Mouse (Mus musculus): ENCODE measurements around the gene Rnf212b. TPM values are rescaled to one million over a fixed set of nuclear protein-coding genes. Genes with fewer than 3 reads are reported as not detected.

The Rnf212b gene
- polyA plus RNA-seq, 1 experiment from 2014 or later = not detected

DNA sequence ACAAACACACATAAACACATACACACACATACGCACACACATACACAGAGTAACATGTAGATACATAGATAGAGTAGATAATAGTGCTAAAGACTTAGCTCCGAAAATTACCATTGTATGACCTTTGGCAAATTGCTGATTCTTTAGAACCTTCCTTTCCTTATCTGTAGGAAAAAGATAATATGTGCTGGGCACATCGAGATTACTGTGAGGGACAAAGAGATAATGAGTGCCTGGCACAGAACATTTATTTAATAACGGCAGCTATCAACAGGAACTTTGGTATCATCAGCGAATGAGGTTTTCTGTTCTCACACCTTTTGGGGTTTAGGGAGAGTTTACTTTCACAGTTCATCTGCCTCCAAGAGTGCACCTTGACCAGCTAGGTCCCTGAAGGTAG is 37.2 kb upstream of the Rnf212b start:
- 72% methylated on average over 5 of the region's 5 CpGs for WGBS
- H3K9ac ChIP-seq (ENCODE audit: low read length) = no peak overlapping the region
- H3K9me3 ChIP-seq (ENCODE audit: control insufficient read depth, low read length) = no peaks in the 10 kb centered on the region
- peaks cover 8% of the 10 kb centered on the region; the same call in 1 of the 2 replicates for H3K27me3 ChIP-seq (ENCODE audit: control insufficient read depth, insufficient read depth, low read length)
- H3K4me1 ChIP-seq (ENCODE audit: control insufficient read depth in 2 of 2, insufficient read depth in 2 of 2, low read length in 2 of 2) = peaks cover 10 to 12% of the 10 kb centered on the region in 2 experiments; a peak in 3 of 4 replicates
- ATAC-seq (ENCODE audit: insufficient number of reproducible peaks, insufficient read depth, low FRiP score, low read depth) = no peak
- H3K36me3 ChIP-seq (ENCODE audit: control insufficient read depth, insufficient read depth, low read length) = no peaks in the 10 kb centered on the region
- no peak overlapping the region for H3K4me2 ChIP-seq (ENCODE audit: low read length)
- H3K4me3 ChIP-seq (ENCODE audit: control insufficient read depth in 1 of 2, insufficient read depth in 1 of 2, low read depth in 1 of 2, low read length in 2 of 2) = no peak overlapping the region
- H3K27ac ChIP-seq (replicated peaks in 1 of 2; ENCODE audit: control insufficient read depth in 1 of 2, insufficient read depth in 1 of 2, low read depth in 2 of 2, low read length in 2 of 2) = no peak overlapping the region

DNA sequence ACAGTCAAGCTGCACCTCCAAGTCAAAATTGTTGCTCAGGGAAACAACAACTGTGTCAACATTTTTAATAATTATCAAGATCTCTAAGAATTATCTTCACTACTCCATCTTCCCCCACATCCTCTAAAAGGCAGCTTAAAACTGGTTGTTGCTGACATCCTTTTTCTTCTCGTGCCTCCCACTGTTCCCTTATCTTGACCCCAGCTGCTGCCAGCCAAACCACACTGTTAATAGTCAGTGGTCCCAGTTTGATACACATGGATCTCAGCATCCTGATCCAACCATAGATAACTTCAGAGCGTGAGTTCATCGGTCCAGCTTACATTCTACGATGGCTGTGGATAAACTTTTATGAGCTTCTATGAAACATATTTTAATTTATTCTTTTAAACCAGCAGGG is 36.0 kb upstream of the Rnf212b start:
- H3K27me3 ChIP-seq (ENCODE audit: control insufficient read depth, insufficient read depth, low read length) = peaks cover 8% of the 10 kb centered on the region; the same call in 1 of the 2 replicates
- no peak overlapping the region for H3K9ac ChIP-seq (ENCODE audit: low read length)
- no peak overlapping the region for H3K27ac ChIP-seq (replicated peaks in 1 of 2; ENCODE audit: control insufficient read depth in 1 of 2, insufficient read depth in 1 of 2, low read depth in 2 of 2, low read length in 2 of 2)
- H3K4me1 ChIP-seq (ENCODE audit: control insufficient read depth in 2 of 2, insufficient read depth in 2 of 2, low read length in 2 of 2) = peaks cover 5 to 7% of the 10 kb centered on the region in 2 experiments; a peak in 2 of 4 replicates
- 69% methylated on average over 4 of the region's 4 CpGs for WGBS
- no peaks in the 10 kb centered on the region for H3K36me3 ChIP-seq (ENCODE audit: control insufficient read depth, insufficient read depth, low read length)
- H3K4me2 ChIP-seq (ENCODE audit: low read length) = no peak overlapping the region
- no peaks in the 10 kb centered on the region for H3K9me3 ChIP-seq (ENCODE audit: control insufficient read depth, low read length)
- no peak for ATAC-seq (ENCODE audit: insufficient number of reproducible peaks, insufficient read depth, low FRiP score, low read depth)
- H3K4me3 ChIP-seq (ENCODE audit: control insufficient read depth in 1 of 2, insufficient read depth in 1 of 2, low read depth in 1 of 2, low read length in 2 of 2) = no peak overlapping the region

DNA sequence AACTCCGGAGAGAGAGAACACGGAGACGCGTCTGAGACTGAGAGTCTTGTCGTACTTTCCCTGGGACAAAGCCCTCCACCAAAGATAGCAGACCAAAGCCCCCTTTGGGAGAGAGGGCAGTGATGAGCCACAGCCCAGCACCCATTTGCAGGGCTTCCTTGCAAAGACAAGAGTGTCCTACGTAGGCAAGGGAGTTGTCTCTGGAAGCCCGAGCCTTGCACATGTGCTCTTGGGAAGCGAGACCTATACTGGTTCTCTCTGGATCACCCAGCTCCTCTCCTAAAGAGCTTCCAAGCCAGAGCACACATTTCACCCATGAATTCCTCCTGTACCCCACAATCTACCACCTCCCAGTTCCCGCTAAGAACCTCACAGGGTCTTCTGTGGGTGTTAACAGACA is 33.9 kb upstream of the Rnf212b start:
- no peak overlapping the region for H3K27ac ChIP-seq (replicated peaks in 1 of 2; ENCODE audit: control insufficient read depth in 1 of 2, insufficient read depth in 1 of 2, low read depth in 2 of 2, low read length in 2 of 2)
- H3K9me3 ChIP-seq (ENCODE audit: control insufficient read depth, low read length) = no peaks in the 10 kb centered on the region
- no peak overlapping the region; a peak in 1 of 4 replicates for H3K4me3 ChIP-seq (ENCODE audit: control insufficient read depth in 1 of 2, insufficient read depth in 1 of 2, low read depth in 1 of 2, low read length in 2 of 2)
- no peak for ATAC-seq (ENCODE audit: insufficient number of reproducible peaks, insufficient read depth, low FRiP score, low read depth)
- H3K4me2 ChIP-seq (ENCODE audit: low read length) = peak overlapping the region; percentile 90; the same call in 1 of the 2 replicates
- no peaks in the 10 kb centered on the region for H3K36me3 ChIP-seq (ENCODE audit: control insufficient read depth, insufficient read depth, low read length)
- peaks cover 5 to 7% of the 10 kb centered on the region in 2 experiments; a peak in 2 of 4 replicates for H3K4me1 ChIP-seq (ENCODE audit: control insufficient read depth in 2 of 2, insufficient read depth in 2 of 2, low read length in 2 of 2)
- WGBS = 89% methylated on average over 9 of the region's 9 CpGs
- peaks cover 8% of the 10 kb centered on the region; the same call in 1 of the 2 replicates for H3K27me3 ChIP-seq (ENCODE audit: control insufficient read depth, insufficient read depth, low read length)
- H3K9ac ChIP-seq (ENCODE audit: low read length) = no peak overlapping the region

DNA sequence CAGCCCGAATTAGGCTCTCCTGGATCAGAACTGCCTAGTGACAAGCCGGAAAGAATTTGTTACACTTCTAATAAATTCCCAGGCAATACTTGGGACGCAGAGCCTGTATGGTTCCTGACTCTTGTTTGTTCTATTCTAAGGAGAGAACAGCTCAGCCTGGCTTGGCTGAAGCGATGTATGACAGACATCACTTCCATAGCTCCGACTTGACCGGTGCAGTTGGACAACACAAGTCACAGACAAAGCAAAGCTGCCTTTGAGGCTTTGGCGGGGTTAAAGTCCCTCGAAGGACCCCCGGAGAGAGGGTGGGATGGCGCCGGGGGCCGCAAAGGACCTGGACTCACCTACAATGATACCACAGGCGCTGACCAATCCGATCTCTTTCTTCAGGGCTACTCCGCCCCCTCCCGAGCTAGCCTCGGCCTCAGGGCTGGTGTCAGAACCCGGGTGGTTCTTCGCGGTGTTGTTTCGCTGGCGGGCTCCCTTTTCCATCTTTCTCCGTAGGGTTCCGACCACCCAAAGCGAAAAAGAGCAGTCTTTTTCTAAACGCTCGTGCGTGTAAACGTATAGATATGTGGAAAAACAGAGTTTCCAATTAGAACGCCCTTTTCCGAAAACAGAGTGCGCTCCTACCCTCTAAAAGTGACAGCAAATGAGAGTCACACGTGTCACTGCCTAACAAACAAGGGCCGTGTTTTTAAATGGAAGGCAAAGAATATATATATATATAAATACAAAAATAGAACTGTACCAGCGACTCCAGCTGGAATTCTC is 32.9 kb upstream of the Rnf212b start:
- 3% methylated on average over 35 of the region's 35 CpGs for WGBS
- ATAC-seq (ENCODE audit: insufficient number of reproducible peaks, insufficient read depth, low FRiP score, low read depth) = 0 out of 2 replicates have a peak, but pooled peaks have one; percentile 49
- 0 out of 4 replicates have a peak overlapping the region, but pooled peaks of 1 of the 2 experiments have one; percentile 43 for H3K27ac ChIP-seq (replicated peaks in 1 of 2; ENCODE audit: control insufficient read depth in 1 of 2, insufficient read depth in 1 of 2, low read depth in 2 of 2, low read length in 2 of 2)

DNA sequence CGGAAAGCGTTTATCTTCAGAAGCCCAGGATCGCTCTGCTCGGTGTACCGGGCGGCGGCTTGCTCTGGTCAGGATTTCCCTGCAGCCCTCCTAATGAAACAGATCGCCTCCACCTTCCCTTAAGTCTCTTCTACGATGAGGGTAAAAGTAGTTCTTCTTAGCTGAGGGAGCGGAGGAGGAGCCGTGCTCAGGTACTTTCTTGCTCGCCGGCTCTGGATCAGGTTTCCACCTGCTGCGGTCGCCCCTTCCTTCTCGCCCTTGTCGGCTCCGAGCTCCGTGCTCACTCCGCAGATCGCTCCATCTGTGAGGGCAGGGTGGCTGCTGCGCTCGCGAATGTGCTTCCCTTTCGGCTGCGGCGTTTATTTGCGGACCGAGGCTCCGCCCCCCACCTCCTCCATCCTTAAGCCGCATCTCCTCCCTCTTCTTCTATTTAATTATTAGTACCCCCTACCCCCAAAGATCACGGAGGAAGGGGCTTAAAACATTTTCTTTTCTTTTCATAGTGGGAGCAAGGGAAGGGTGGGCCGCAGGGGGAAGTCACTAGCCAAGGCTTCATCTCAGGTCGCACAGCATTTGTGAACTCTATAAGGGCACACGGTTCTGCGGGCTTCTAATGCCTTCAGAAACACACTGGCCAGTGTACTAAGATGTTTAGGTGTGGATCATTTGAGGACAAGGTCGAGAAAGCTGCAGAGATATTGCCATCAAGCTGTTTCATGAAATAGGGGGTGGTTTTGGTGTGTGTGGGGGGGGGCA is 32.2 kb upstream of the Rnf212b start, which contains the start of gene Slc7a8:
Gene Slc7a8 (minus strand): TSS at position 337 of the 756 bp plus-strand sequence.
- Histone ChIP-seq H3K4me3 (ENCODE audit: control insufficient read depth in 1 of 2, insufficient read depth in 1 of 2, low read depth in 1 of 2, low read length in 2 of 2) (peak within 1 kb of the TSS; percentile 56 to 58), H3K27me3 (ENCODE audit: control insufficient read depth, insufficient read depth, low read length) (peaks cover 8% of the 10 kb centered on the region; the same call in 1 of the 2 replicates), H3K9me3 (ENCODE audit: control insufficient read depth, low read length) (no peaks in the 10 kb centered on the region), H3K4me1 (ENCODE audit: control insufficient read depth in 2 of 2, insufficient read depth in 2 of 2, low read length in 2 of 2) (peaks cover 5 to 13% of the 10 kb centered on the region in 2 experiments; a peak in 2 of 4 replicates), H3K9ac (ENCODE audit: low read length) (peak within 1 kb of the TSS; percentile 70), H3K27ac (replicated peaks in 1 of 2; ENCODE audit: control insufficient read depth in 1 of 2, insufficient read depth in 1 of 2, low read depth in 2 of 2, low read length in 2 of 2) (peak within 1 kb of the TSS; percentile 24 to 43; a peak in 1 of 4 replicates), H3K4me2 (ENCODE audit: low read length) (peak within 1 kb of the TSS; percentile 90), H3K36me3 (ENCODE audit: control insufficient read depth, insufficient read depth, low read length) (no peaks in the 10 kb centered on the region)
- ATAC-seq (ENCODE audit: insufficient number of reproducible peaks, insufficient read depth, low FRiP score, low read depth) = no peak
- 3% methylated on average over 37 of the region's 37 CpGs for WGBS

More for the DNA sequence above, 32.9 kb upstream of the Rnf212b start:
- Histone ChIP-seq H3K4me1 (ENCODE audit: control insufficient read depth in 2 of 2, insufficient read depth in 2 of 2, low read length in 2 of 2) (peaks cover 5 to 8% of the 10 kb centered on the region in 2 experiments; a peak in 2 of 4 replicates), H3K27me3 (ENCODE audit: control insufficient read depth, insufficient read depth, low read length) (peaks cover 8% of the 10 kb centered on the region; the same call in 1 of the 2 replicates), H3K9me3 (ENCODE audit: control insufficient read depth, low read length) (no peaks in the 10 kb centered on the region), H3K9ac (ENCODE audit: low read length) (peak overlapping the region; percentile 70), H3K36me3 (ENCODE audit: control insufficient read depth, insufficient read depth, low read length) (no peaks in the 10 kb centered on the region), H3K4me3 (ENCODE audit: control insufficient read depth in 1 of 2, insufficient read depth in 1 of 2, low read depth in 1 of 2, low read length in 2 of 2) (peak overlapping the region; percentile 56 to 58), H3K4me2 (ENCODE audit: low read length) (peak overlapping the region; percentile 90)

DNA sequence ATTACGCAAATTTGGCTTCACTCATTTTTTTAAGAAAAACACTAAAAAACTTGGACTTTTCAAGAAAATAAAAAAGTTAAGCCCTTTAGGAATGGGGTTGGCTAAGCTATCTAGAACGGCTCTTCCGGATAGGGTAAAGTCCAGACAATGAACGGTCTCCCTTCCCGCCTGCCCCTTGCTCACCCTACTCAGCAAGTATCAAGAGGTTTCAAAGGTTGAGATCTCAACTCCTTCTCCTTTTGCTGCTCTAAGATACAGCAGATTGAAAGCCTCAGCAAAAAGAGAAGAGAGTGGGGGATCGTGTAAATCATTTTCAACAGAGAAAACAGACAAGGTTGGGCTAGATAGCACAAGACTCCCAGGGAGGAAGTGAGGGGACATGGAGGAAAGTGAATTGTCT is 31.0 kb upstream of the Rnf212b start:
- H3K36me3 ChIP-seq (ENCODE audit: control insufficient read depth, insufficient read depth, low read length) = no peaks in the 10 kb centered on the region
- H3K9me3 ChIP-seq (ENCODE audit: control insufficient read depth, low read length) = no peaks in the 10 kb centered on the region
- H3K9ac ChIP-seq (ENCODE audit: low read length) = no peak overlapping the region
- WGBS = 85% methylated on average over 6 of the region's 6 CpGs
- H3K27ac ChIP-seq (replicated peaks in 1 of 2; ENCODE audit: control insufficient read depth in 1 of 2, insufficient read depth in 1 of 2, low read depth in 2 of 2, low read length in 2 of 2) = no peak overlapping the region
- no peak for ATAC-seq (ENCODE audit: insufficient number of reproducible peaks, insufficient read depth, low FRiP score, low read depth)
- no peak overlapping the region for H3K4me2 ChIP-seq (ENCODE audit: low read length)
- H3K4me1 ChIP-seq (ENCODE audit: control insufficient read depth in 2 of 2, insufficient read depth in 2 of 2, low read length in 2 of 2) = peaks cover 5 to 14% of the 10 kb centered on the region in 2 experiments; a peak in 2 of 4 replicates
- H3K27me3 ChIP-seq (ENCODE audit: control insufficient read depth, insufficient read depth, low read length) = peaks cover 4% of the 10 kb centered on the region; the same call in 1 of the 2 replicates
- H3K4me3 ChIP-seq (ENCODE audit: control insufficient read depth in 1 of 2, insufficient read depth in 1 of 2, low read depth in 1 of 2, low read length in 2 of 2) = no peak overlapping the region

DNA sequence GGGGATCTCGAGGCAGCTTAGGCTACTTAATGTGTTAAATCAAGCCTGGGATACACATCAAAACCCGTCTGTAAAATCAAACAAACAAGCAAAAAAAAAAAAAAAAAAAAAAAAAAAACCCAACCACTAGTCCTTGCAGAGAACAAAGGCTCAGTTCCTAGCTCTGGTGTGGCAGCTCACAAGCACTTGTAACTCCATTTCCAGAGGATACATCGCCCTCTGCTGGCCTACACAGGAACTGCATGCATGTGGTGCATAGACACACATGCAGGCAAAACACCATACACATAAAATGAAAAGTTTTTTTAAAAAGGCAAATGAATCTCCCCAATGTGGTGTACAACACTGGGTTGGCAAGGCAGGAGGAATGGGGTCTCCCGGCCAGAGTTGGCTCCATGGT is 28.0 kb upstream of the Rnf212b start:
- no peak for ATAC-seq (ENCODE audit: insufficient number of reproducible peaks, insufficient read depth, low FRiP score, low read depth)
- Histone ChIP-seq H3K36me3 (ENCODE audit: control insufficient read depth, insufficient read depth, low read length) (no peaks in the 10 kb centered on the region), H3K9me3 (ENCODE audit: control insufficient read depth, low read length) (no peaks in the 10 kb centered on the region), H3K9ac (ENCODE audit: low read length) (no peak overlapping the region), H3K4me3 (ENCODE audit: control insufficient read depth in 1 of 2, insufficient read depth in 1 of 2, low read depth in 1 of 2, low read length in 2 of 2) (no peak overlapping the region), H3K4me2 (ENCODE audit: low read length) (peak overlapping the region; percentile 4; the same call in 1 of the 2 replicates), H3K27me3 (ENCODE audit: control insufficient read depth, insufficient read depth, low read length) (no peaks in the 10 kb centered on the region), H3K4me1 (ENCODE audit: control insufficient read depth in 2 of 2, insufficient read depth in 2 of 2, low read length in 2 of 2) (peaks cover 5 to 10% of the 10 kb centered on the region in 2 experiments; a peak in 2 of 4 replicates), H3K27ac (replicated peaks in 1 of 2; ENCODE audit: control insufficient read depth in 1 of 2, insufficient read depth in 1 of 2, low read depth in 2 of 2, low read length in 2 of 2) (peak overlapping the region; percentile 78 to 88)
- 57% methylated on average over 4 of the region's 4 CpGs for WGBS

Data from heart, embryonic 14.5 days (tissue).